Mouse (Mus musculus) neutrophil, adult 65 days (primary cell): Measurements from ENCODE around the gene Glud1. TPM values are rescaled to one million over a fixed set of nuclear protein-coding genes. Genes with fewer than 3 reads are reported as not detected.

Experiments used
- total RNA-seq: library from RNA; stranded (reverse); gene quantifications from 2 replicates; pipeline ENCODE4 v1.2.4, GENCODE M21; 2023

Glud1 gene
- 204 and 220 TPM in 2 replicates for total RNA-seq

GRCm38 (mm10) chr14:34310234-34310965 is at the start of gene Glud1, which contains the start of gene Shld2:
Gene Glud1, plus strand, starts transcription at chr14:34310727.
Gene Shld2, minus strand, starts transcription at chr14:34310493.

GRCm38 (mm10) chr14:34355301-34355700 is 44.8 kb downstream of the Glud1 start, which contains the start of gene Fam25c:
Gene Fam25c, minus strand, starts transcription at chr14:34355433.

GRCm38 (mm10) chr14:34374577-34374976 is 64.0 kb downstream of the Glud1 start, which contains the start of gene Sncg:
Gene Sncg, minus strand, starts transcription at chr14:34374789.

GRCm38 (mm10) chr14:34375415-34375904 is 64.9 kb downstream of the Glud1 start, which contains the start of gene Mmrn2:
Gene Mmrn2, plus strand, starts transcription at chr14:34375465.

Other genes starting within 250 kb of the Glud1 start
- gene Anxa8, start 224.7 kb upstream of the Glud1 start, total RNA-seq: not detected in 2 replicates
- not detected in 2 replicates for gene A630023A22Rik, start 208.0 kb upstream of the Glud1 start, total RNA-seq
- gene Npy4r, start 158.2 kb upstream of the Glud1 start, total RNA-seq: not detected in 2 replicates
- not detected in 2 replicates for gene Gprin2, start 109.1 kb upstream of the Glud1 start, total RNA-seq
- not detected in 2 replicates for gene Syt15, start 91.1 kb upstream of the Glud1 start, total RNA-seq
- gene Shld2, start 234 bp upstream of the Glud1 start, total RNA-seq: 9.7 and 14.5 TPM in 2 replicates
- not detected in 2 replicates for gene Fam25c, start 44.7 kb downstream of the Glud1 start, total RNA-seq
- not detected in 2 replicates for gene Sncg, start 64.1 kb downstream of the Glud1 start, total RNA-seq
- 0.41 TPM in 1 of 2 replicates, not detected in the other for gene Mmrn2, start 64.7 kb downstream of the Glud1 start, total RNA-seq
- gene Bmpr1a, start 192.6 kb downstream of the Glud1 start, total RNA-seq: 16.4 and 21.8 TPM in 2 replicates
- not detected in 2 replicates for gene 9230112D13Rik, start 212.1 kb downstream of the Glud1 start, total RNA-seq